Mouse (Mus musculus) liver, adult 2 months (tissue): Measurements from ENCODE around the gene Nutf2-ps1.

Experiments used
- CTCF ChIP-seq: fragments of 200-500 bp; IDR thresholded peaks from 2 replicates; pipeline ENCODE4 v1.5.1; 2011; ENCODE audit warnings: low read depth, low read length, control low read depth
- POLR2A ChIP-seq: fragments of 200-500 bp; IDR thresholded peaks from 2 replicates; pipeline ENCODE4 v1.6.1; 2011; ENCODE audit warnings: low read length, control low read depth; ENCODE audit not compliant: insufficient read depth; ENCODE audit errors: extremely low read depth

- TF ChIP-seq POLR2A: no peak
- TF ChIP-seq CTCF: no peak
Measured at GRCm38 (mm10) chr19:53552216-53552786, 36.6 kb downstream of the Nutf2-ps1 start.
